Mouse (Mus musculus) megakaryocyte, embryonic 14.5 days (primary cell): ENCODE measurements around the gene Zfp266.

ENCODE experiments used
- FLI1 ChIP-seq: IDR thresholded peaks from 2 replicates; pipeline ENCODE4 v1.6.1; 2012; ENCODE audit warnings: low read length, inconsistent platforms, mixed read lengths
- GATA1 ChIP-seq: IDR thresholded peaks from 3 replicates; pipeline ENCODE4 v1.6.1; 2012; ENCODE audit warnings: mixed read lengths, low read length, inconsistent platforms, borderline replicate concordance

DNA sequence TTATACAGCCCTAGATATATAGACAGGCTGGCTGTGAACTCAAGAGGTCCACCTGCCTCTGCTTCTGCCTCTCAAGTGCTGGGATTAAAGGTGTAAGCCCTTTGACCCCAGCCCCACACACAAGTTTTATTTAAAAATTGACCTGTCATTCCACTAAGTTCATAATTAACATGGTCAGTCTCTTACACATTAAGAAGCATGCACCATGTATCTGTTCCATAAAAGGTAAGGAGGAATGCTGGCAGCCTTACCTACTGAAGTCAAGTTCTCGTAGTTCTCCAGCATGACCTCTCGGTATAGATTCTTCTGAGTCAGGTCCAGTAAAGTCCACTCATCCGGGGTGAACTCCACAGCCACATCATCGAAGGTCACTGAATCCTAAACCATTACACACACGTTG lies 16.4 kb downstream of the Zfp266 start:
- no peak for TF ChIP-seq FLI1
- no peak for TF ChIP-seq GATA1
